Mouse (Mus musculus) lung, postnatal 4 days (tissue): Measurements from ENCODE around the gene Etv1.
"Not testable (repeated sequence)": the region's sequence is repeated elsewhere in the genome, so short reads cannot be mapped to it uniquely, and the experiment has no call there.

Experiments
- DNase-seq, 2 experiments: peaks; one replicate each; pipeline ENCODE4 v3.0.0; 2021

Gene Etv1

GRCm38 (mm10) chr12:38820642-38821041 is 41.5 kb downstream of the Etv1 start:
- DNase-seq, result no peak

GRCm38 (mm10) chr12:38824405-38824804 is 45.2 kb downstream of the Etv1 start:
- DNase-seq, result no peak

DNA sequence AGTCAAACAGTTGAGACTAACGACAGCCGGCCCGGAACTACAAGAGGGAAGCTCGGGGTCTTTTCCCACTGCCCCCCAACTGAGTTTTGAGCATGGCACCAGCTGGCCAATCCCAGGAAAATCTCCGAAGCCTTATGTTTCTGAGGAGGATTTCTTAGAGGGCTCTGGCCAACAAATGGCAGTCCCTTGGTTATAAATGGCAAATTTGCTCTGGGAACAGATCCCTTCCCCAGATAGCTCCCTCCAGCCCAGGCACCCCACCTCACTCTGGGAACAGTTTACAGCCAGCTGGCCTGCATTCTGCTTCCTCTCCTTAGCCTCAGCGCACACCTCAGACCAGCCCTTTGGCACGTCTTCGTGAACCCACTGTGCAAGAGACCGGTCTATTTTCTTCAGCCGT is 53.8 kb downstream of the Etv1 start:
- no peak for DNase-seq

GRCm38 (mm10) chr12:38834581-38834980 is 55.4 kb downstream of the Etv1 start:
- no peak for DNase-seq

GRCm38 (mm10) chr12:38834986-38835385 is 55.8 kb downstream of the Etv1 start:
- DNase-seq, result not testable (repeated sequence)

- peak in 1 of 2 experiments; percentile 36 for DNase-seq
Observed at GRCm38 (mm10) chr12:38843801-38844295, 64.7 kb downstream of the Etv1 start.

DNA sequence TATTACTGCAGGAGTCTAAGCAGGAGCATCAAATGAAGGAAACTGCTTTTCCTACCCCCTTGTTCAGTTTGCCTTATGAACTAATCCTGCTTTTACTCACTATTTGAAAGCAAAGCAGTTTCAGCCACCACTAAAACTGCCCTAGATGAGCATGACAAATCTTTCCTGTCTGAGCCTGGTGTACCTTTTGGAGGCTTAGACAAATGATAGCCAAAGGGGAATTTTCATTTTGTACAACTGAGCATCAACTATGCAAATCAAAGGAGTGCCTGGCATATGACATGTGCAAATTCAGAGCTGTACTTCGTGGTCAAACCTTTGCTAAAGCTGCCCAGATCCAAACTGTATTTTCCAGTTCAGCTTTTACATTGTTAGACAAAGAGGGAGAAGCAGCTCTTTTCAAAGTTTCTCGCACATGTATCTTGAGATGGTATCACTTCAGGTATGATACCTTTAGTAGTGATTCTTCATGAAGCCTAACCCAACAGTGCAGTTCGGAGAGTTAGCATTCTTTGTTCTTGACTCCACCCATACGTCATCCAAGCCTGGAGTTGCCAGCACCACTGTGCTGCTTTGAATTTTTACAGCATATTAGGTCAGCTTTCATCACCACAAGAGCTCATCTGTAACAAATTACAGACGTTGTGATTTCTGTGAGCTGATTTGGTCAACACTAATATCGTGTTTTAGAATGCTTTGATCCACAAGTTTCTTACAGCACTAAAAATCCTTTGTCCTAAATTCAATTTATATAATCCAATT is 68.5 kb downstream of the Etv1 start:
- DNase-seq, result no peak

- no peak for DNase-seq
Observed at GRCm38 (mm10) chr12:38849994-38850393, 70.8 kb downstream of the Etv1 start.

DNA sequence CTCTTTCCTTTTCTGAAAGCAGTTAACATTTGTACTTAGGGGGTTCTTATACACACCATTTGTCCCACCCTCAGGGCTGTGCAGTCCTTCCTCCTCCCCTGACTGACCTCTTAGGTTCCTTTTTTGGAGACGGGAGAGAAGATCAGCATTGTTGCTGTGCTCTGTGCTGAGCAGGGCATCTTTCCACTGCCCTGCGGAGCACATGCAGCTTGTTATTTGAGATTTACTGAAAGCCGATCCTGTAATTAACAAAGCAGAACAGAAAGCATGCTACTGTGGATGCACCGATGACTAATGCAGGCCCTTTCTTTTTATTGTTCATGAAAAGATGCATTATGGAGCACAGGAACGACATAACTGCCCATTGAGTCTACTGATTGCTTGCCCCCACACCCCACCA is 75.1 kb downstream of the Etv1 start:
- DNase-seq, result no peak

- no peak for DNase-seq
Observed at GRCm38 (mm10) chr12:38854751-38855150, 75.6 kb downstream of the Etv1 start.

DNA sequence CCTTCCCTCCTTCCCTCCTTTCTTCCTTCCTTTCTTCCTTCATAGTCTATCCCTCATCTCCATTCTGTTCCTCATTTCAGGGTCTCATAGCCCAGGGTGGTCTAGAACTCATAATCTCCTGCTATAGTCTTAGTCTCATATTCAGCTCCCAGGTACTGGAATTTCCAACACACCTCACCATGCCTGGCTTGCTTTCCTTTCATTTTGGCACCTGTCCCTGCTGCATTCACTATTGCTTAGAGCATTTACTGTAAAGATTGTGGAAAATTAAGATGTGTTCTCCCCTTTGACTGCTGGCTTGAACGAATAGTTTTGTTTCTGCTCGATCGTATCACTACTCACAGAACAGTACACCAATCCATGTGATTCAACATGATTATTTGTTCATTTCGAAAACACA is 80.5 kb downstream of the Etv1 start:
- DNase-seq, result no peak

DNA sequence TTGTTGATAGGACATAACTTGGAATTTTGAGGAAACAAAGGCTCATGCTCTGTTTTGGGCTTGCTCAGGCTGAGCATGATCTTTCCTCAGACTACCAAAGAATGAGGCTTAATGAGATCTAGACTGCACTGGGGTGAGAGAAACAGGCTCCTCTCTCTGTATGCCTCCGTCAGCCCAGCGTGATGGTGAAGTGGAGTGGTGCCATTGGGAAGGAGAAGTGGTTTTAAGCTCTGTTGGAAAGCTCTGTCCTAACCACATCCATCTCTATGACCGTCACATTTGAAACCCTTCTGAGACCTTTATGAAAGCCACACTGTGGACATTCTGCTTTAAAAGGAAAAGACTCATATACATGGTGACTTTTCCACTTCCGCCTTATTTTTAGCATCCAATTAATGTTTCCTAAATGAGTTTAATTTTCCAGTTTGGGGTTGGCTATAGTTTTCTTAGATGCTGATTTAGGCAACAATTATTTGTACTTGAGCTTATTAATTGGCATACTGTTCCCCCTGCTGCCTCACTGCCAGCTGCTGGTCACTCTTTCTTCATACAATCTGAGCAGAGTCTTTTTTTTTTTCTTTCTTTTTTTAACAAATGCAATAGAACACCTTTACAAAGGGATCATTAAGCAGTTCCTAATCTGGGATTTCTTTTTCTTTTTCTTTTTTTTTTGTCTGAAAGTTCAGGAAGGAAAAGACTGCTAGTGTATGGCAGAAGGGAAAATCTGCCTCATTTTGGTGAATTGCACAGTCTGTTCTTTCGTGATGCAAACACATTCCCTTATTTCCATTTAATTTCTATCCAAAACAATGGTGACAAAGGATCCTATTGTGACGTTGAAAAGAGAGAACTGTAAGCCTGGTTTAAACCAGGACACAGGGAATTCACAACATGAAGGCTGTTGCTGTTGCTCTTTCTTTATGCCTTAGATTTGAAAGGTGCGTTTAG is 81.3 kb downstream of the Etv1 start:
- DNase-seq, result no peak

- DNase-seq, result no peak
Observed at GRCm38 (mm10) chr12:38863395-38863794, 84.2 kb downstream of the Etv1 start.

GRCm38 (mm10) chr12:38863982-38864828 is 85.0 kb downstream of the Etv1 start:
- peak in 1 of 2 experiments; percentile 17 for DNase-seq

GRCm38 (mm10) chr12:38874470-38874995 is 95.4 kb downstream of the Etv1 start:
- no peak for DNase-seq

DNA sequence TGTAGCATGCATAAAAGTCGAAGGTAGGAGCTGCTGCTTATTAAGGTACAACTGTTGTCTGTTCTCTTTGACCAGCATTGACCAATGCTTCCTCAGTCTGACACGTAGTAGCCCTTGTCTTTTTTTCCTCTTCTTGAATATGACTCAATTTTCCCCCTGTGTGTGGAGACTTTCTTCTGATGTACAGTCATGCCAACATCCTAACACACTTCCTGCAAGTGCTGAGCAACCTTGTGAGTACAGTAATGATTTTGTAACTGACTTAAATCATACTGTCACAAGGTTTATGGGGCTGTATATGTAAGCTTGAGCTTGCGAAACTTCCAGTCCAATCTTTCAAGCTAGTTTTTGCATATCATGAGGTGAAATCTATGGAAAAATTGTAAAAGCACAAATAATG is 125.3 kb downstream of the Etv1 start:
- DNase-seq, result no peak

GRCm38 (mm10) chr12:38906314-38906713 is 127.1 kb downstream of the Etv1 start:
- DNase-seq, result no peak

DNA sequence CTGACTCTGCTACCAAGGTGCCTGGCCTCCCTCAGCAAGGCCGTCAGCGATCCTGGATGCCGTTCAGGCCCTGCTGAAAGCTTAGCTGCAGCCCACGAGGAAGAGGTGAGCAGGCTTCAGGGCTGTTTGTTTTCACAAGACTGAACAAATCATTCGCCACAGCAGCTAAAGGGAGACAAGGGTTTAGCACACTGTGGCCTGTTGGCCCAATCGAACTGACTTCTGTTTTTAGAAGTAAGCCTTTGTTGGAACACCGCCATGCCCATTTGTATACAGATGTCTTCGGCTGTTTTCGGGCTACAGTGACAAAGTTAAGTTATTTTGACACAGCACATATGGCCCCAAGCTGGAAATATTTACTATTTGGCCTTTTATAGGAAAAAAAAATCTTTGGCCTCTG is 127.6 kb downstream of the Etv1 start:
- DNase-seq, result peak; percentile 30 to 55

DNA sequence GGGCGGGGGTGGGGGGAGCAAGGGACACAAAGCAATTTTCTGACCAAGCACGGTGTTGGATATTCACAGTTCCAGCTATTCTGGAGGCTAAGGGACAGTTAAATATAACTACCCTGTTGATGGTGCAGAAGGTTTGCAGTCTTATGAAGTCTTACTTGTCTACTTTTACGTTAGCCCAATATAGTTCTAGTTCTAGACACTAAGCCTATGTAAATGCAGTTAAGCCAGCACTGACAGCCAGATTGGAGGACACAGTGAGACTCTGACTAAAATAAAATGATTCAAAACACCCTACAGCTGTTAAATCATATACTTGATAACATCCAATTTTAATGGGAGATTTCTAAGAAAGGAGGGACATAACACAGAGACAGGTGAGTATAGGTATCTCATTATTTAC is 129.8 kb downstream of the Etv1 start:
- DNase-seq, result no peak
